Mouse (Mus musculus): ENCODE measurements around the gene Med24. TPM values are rescaled to one million over a fixed set of nuclear protein-coding genes. Genes with fewer than 3 reads are reported as not detected.
A peak's percentile ranks its signal among the peaks of the same experiment; 100 is the strongest.
"Not testable (repeated sequence)": the region's sequence is repeated elsewhere in the genome, so short reads cannot be mapped to it uniquely, and the experiment has no call there.

The Med24 gene
- total RNA-seq, 2 experiments from 2014 or later: 17.9 to 22.6 TPM

GRCm38 (mm10) chr11:98746855-98747693 lies 17.8 kb upstream of the Med24 start:
- ATAC-seq (ENCODE audit: poor library complexity, severe bottlenecking): peak; percentile 53

- no peak for ATAC-seq (ENCODE audit: poor library complexity, severe bottlenecking)
These were observed 17.0 kb upstream of the Med24 start for GRCm38 (mm10) chr11:98745932-98746853.

DNA sequence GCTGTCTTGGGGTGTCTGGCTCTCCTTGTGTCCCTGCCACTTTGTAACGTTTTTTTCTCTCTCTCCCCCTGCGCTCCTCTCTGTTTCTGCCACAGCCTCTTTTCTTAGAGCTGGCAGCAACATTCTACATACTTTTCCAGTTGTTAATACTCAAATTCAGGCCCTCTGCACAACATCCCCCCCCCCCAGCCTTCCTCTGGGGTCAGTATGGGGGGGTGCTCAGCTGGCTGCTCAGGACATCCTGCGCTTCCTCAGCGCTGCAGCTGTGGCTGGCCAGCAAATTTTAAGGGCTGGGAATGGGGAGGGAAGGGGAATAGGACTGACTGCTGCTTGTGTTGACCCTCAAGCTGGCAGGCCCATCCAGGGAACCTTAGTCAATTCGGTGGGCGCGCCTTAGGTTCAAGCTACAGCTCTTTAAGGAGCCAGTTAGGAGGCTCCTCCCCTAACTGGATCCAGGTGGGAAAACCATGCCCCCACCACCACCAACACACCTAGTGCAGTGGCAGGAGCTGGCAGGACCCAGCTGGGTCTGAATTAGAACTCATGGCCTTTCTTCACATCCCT lies 15.3 kb upstream of the Med24 start:
- ATAC-seq (ENCODE audit: poor library complexity, severe bottlenecking): no peak

- no peak for ATAC-seq (ENCODE audit: poor library complexity, severe bottlenecking)
These were observed 14.6 kb upstream of the Med24 start for GRCm38 (mm10) chr11:98743655-98744345.

DNA sequence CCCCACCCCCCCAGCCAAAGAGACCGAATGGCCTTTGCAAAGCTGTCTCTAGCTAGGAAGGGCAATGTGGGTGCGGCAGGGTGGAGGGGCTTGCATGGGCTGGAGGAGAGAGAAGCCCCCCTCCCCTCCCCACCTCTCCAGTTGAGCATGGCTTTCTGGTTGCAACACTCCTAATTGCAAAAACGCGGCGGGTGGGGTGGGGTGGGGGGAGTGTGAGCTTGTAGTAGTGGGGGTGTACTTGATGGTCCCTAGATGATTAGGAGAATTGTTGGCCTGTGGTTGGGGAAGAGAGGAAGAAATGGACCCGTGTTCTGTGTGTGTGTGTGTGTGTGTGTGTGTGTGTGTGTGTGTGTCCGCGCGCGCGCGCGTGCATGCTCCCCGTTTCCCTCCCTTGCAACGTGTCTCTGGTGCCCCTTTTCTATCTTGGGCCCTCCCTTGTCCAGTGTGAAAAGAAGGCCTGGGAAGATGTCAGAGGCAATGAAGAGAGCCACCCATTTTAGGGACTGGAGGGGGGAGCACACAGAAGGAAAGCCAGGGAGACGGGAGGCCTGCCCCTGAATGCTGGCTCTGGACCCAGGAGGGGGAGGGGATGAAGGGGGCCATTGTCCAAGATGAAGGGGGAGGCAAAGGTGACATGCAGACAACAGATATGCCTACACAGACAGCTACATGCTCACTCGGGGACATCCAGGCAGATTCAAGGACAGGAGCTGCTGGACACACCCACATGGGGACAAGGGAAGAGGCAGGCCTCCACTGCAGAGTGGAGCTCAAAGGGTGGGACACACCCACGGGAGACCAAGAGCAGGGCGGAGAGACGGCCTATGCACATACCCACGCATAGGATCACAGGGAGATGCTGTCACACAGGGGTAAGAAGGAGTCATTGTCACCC lies 13.4 kb upstream of the Med24 start:
- ATAC-seq (ENCODE audit: poor library complexity, severe bottlenecking): 0 out of 2 replicates have a peak, but pooled peaks have one; percentile 4

DNA sequence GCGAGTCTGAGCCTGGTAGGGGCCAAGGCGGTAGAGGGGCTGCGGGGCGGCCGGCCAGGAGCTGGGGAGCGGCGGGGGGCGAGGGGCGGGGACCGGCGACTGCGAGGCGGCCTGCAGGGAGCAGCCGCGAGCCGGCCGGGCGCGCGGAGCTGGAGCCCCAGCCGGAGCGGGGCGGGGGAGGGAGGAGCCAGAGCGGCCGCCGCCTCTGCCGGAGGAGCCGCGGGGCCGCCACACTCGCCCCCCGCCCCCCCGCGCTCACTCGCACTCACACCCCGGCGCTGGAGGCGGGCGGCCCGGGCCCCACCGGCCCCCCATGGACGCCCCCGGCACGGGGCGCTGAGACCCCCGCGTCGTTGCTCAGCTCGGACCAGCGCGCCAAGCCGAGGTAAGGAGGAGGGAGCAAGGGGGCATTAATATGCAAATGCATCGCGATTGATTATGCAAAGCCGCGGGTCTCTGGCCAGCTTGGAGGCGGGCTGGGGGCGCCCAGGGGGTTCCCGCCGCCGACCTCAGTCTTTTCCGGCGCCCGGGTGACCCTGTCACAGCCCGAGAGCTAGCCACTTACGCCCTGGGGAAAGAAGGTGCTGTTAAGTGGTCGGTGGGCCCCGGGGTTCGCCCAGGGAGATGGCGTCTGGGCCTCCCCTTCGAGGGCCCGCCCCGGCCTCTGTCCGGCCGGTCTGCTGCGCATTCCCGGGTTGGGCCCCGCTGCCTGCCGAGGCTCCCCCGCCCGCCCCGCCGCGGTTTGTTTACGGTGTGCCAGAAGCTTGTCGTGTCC lies 12.6 kb upstream of the Med24 start:
- peak; percentile 83 for ATAC-seq (ENCODE audit: poor library complexity, severe bottlenecking)

DNA sequence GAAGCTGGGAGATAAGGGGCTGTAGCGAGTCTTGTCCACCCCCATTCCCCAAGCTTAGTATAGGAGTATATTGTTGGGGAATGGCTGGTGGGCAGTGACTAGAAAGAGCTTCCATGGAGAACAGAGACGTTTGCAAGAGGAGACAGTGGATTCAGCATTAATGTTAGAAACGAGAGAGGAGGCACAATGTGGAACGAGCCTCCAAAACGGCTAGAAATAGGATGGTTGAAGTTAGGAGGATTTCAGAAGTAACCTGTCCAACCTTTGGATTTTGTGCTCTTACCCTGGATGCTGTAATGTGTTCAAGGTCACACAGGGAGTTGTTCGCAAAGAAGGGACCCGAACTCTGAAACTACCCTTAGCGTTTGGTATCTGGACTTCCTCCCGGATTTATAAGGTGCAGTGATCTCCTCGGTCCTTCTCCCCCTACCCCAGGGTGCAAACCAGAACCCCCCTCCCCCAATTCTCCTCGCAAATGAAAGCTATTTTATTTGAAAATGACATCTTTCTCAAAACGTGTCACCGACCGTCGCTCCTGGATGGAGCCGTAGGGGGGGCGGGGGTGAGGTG lies 11.9 kb upstream of the Med24 start:
- ATAC-seq (ENCODE audit: poor library complexity, severe bottlenecking): no peak

DNA sequence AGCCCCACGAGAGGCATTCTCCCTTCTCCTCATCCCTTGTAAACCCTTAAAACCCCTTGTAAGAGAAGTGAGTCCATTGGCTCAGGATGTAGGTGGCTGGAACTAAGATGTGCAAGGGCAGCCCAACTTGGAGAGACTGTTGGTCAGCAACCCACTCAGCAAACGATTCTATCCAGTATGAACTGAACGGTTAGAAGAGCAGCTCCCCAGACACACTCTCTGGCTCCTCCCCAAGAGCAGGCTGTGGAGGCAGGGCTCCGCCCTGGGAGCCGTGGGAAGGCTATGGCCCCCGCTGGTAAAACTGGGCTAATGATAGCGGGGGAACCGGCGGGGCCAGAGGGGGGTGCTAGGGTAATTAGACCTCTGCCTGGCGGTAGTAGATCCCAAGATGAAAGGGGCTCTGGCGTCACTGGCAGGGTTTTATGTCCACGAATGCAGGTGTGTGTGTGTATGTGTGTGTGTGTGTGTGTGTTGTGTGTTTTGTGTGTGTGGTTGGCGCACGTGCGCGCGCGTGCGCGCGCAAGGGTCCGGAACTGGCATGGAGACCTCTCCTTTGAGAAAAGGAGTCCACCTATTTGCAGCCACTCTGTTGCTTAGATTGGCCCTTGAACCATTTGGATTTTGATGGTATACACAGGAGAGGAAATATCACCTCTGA lies 11.3 kb upstream of the Med24 start, which contains the start of gene Thra:
TSS of gene Thra (plus strand) at position 246 of the 658 bp plus-strand sequence.
- ATAC-seq (ENCODE audit: poor library complexity, severe bottlenecking): peak; percentile 59

DNA sequence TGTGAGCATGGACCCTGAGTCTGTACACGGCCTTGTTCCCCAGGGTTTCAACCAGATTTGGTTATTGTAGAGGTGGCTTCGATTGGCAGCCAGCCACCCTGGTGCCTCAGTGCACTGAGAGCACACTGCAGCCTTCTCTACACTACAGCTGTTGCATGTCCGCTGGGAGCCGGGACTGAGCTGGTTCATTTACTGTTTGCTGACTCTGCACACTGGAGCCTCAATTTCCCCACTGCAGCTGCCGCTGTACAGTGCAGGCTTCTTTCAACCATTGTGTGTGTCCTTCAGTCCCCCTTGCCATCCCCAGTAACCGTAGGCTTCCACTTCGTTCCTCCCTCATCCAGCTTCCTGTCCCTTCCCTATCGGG lies 10.8 kb upstream of the Med24 start:
- no peak for ATAC-seq (ENCODE audit: poor library complexity, severe bottlenecking)

DNA sequence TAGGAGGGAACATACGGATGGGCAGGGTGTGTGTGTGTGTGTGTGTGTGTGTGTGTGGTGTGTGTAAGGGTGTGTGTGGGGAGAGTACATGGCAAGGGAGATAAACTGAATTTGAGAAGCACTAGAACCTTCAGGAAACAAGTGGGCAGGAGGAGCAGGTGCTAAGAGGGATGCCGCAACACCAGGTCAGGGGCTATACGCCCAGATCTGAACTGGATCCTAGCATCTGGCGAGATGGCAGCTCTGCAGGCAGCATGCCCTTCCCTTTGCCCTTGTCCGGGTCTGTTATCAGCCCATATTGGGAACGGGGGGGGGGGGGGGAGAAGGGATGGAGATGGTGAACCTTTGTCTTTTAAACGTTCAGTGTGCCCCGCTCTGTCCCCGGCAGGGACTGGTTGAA lies 9.7 kb upstream of the Med24 start:
- ATAC-seq (ENCODE audit: poor library complexity, severe bottlenecking): no peak

GRCm38 (mm10) chr11:98738428-98738911 lies 9.2 kb upstream of the Med24 start:
- ATAC-seq (ENCODE audit: poor library complexity, severe bottlenecking): no peak

DNA sequence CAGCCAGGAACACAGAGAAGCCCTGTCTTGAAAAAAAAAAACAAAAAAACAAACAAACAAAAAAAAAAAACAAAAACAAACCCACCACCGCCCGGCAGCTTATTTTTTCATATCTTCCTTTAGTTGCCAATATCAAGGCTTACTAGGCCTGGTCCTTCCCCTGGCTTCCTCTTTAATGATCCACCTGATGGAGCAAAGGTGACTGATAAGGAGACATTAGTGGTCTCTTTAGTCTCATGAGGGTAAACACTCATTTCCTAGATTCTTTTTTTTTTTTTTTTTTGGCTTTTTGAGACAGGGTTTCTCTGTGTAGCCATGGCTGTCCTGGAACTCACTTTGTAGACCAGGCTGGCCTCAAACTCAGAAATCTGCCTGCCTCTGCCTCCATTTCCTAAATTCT lies 8.0 kb upstream of the Med24 start:
- not testable (repeated sequence) for ATAC-seq (ENCODE audit: poor library complexity, severe bottlenecking)

DNA sequence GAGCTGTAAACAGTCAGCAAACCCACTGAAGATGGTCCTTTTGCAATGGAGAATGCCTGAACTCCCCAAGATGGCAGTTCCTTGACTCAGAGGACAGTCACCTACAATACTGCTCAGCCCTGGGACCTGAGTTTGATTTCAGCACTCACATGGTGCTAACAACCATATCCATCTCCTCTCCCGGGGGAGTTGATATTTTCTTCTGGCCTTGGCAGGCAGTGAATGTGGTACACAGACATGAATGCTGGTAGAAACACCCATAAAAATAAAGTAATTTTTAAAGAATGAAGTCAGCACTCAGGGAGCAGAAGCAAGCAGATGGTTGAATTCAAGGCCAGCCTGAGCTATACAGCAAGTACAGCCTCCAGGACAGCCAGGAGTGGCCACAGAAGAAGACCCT lies 6.9 kb upstream of the Med24 start:
- no peak for ATAC-seq (ENCODE audit: poor library complexity, severe bottlenecking)

- ATAC-seq (ENCODE audit: poor library complexity, severe bottlenecking): no peak
These were observed 5.9 kb upstream of the Med24 start for GRCm38 (mm10) chr11:98735111-98735510.

DNA sequence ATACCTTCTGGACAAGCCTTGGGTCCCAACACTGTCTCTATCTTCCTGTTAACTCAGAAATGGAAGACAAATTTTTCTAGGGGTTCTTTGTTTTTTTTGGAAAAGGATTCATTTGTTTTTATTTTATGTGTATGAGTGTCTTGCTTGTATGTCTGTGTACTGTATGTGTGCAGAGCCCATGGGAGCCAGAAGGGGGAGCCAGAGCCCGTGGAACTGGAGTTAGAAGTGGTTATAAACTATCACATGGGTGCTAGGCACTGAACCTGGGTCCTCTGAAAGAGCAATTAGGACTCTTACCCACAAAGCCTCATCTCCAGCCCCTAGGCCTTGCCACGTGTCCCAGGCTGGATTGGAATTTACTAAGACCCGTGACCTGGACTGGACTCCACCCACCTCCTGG lies 4.8 kb upstream of the Med24 start:
- no peak for ATAC-seq (ENCODE audit: poor library complexity, severe bottlenecking)

DNA sequence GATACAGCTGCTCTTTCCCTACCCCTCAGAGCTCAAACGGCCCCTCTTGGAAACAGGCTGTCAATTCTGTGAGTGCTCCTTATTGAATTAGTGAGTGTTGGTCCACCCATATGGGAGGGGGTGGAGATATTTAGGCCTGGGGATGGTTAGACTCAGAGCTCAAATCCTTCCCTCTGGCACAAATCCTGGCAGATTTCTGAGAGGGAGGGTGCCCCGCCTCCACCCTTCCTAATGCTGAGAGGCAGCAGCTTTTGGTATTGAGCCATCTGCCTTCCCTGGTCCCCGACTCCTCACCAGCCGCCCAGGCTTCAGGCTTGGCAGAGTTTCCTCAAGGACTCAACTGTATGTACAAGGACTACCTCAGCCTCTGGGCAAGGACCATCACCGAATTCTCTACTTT lies 1.9 kb upstream of the Med24 start:
- ATAC-seq (ENCODE audit: poor library complexity, severe bottlenecking): no peak

GRCm38 (mm10) chr11:98730727-98731126 lies 1.5 kb upstream of the Med24 start:
- no peak for ATAC-seq (ENCODE audit: poor library complexity, severe bottlenecking)

DNA sequence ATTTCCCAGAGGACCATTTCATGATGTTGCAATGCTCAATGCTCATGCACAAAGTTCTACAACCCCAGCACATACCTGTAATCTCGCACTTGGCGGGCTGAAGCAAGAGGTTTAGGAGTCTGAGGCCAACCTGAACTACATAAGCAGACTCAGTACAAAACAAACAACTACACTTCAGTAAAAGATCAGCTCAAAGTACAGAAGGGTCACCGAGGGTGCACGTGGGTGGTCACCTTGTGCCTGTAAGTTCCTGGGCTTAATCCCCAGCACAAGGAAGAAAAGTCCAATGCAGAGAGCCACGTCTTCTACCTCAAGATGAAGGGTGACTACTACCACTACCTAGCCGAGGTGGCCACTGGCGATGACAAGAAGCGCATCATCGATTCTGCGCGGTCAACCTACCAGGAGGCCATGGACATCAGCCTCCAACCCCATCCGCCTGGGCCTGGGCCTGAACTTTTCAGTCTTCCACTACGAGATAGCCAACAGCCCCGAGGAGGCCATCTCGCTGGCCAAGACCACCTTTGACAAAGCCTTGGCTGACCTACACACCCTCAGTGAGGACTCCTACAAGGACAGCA lies 3.2 kb downstream of the Med24 start:
- ATAC-seq (ENCODE audit: poor library complexity, severe bottlenecking): no peak

Data from megakaryocyte, adult 5-6 weeks (primary cell).